Mouse (Mus musculus) spleen, adult 2 months (tissue): ENCODE measurements around the gene Snd1. TPM values are rescaled to one million over a fixed set of nuclear protein-coding genes. Genes with fewer than 3 reads are reported as not detected.

Source experiments
- DNase-seq, 2 experiments: peaks; one replicate each; pipeline versions ENCODE4 v3.0.0 to v3.0.0-alpha.2; 2012 to 2021; ENCODE audit warnings: low spot score in 2 of 2, low read depth in 1 of 2
- H3K27ac ChIP-seq: fragments of 200-500 bp; 2 replicates; pipeline ENCODE4 v1.5.1; 2012; ENCODE audit warnings: low read length, inconsistent platforms; ENCODE audit not compliant: insufficient read depth
- H3K27me3 ChIP-seq: fragments of 200-500 bp; 2 replicates; pipeline ENCODE4 v1.6.1; 2012; ENCODE audit warnings: mild to moderate bottlenecking, moderate library complexity, low read length, inconsistent platforms; ENCODE audit not compliant: control insufficient read depth, insufficient read depth
- H3K36me3 ChIP-seq: fragments of 200-500 bp; 2 replicates; pipeline ENCODE4 v1.6.1; 2012; ENCODE audit warnings: mild to moderate bottlenecking, low read length, inconsistent platforms; ENCODE audit not compliant: control insufficient read depth, insufficient read depth
- H3K4me1 ChIP-seq: fragments of 200-500 bp; 2 replicates; pipeline ENCODE4 v1.6.1; 2011; ENCODE audit warnings: inconsistent platforms; ENCODE audit not compliant: control insufficient read depth, insufficient read depth, insufficient read length
- H3K4me3 ChIP-seq: fragments of 200-500 bp; 2 replicates; pipeline ENCODE4 v1.5.1; 2011; ENCODE audit warnings: mild to moderate bottlenecking, inconsistent platforms; ENCODE audit not compliant: insufficient read depth, insufficient read length; ENCODE audit errors: extremely low read depth
- CTCF ChIP-seq: fragments of 200-500 bp; IDR thresholded peaks from 2 replicates; pipeline ENCODE4 v1.5.1; 2011; ENCODE audit warnings: mild to moderate bottlenecking, inconsistent platforms; ENCODE audit not compliant: insufficient read depth, insufficient read length, insufficient replicate concordance; ENCODE audit errors: extremely low read depth
- POLR2A ChIP-seq: fragments of 200-500 bp; IDR thresholded peaks from 2 replicates; pipeline ENCODE4 v1.6.1; 2011; ENCODE audit warnings: low read depth, low read length, inconsistent platforms
- WGBS: fragments of 180-500 bp; shearing (Covaris S2); methylation state at CpG from one replicate; pipeline ENCODE4 v1.1.7; 2018; 5-methylcytosine and 5-hydroxymethylcytosine counted together
- polyA plus RNA-seq: library from polyadenylated mRNA; depleted of rRNA; stranded (reverse); fragments of >200 nt; gene quantifications from 2 replicates; pipeline ENCODE4 v1.2.3, GENCODE M21; 2012

Snd1 gene
- polyA plus RNA-seq, 1 experiment: 55.0 TPM

GRCm38 (mm10) chr6:28872421-28872795, 397.5 kb downstream of the Snd1 start:
- H3K36me3 ChIP-seq: peaks cover 5% of the 10 kb centered on the region
- no peak for TF ChIP-seq POLR2A
- no peaks in the 10 kb centered on the region for H3K27me3 ChIP-seq
- WGBS: 95% methylated on average over 3 of the region's 3 CpGs
- no peak for DNase-seq
- no peaks in the 10 kb centered on the region for H3K4me1 ChIP-seq
- H3K4me3 ChIP-seq: no peak overlapping the region
- H3K27ac ChIP-seq: no peak overlapping the region

- 92% methylated on average over 11 of the region's 11 CpGs for WGBS
- DNase-seq: no peak
- Histone ChIP-seq H3K27me3 (no peaks in the 10 kb centered on the region), H3K4me1 (no peaks in the 10 kb centered on the region), H3K4me3 (no peak overlapping the region), H3K27ac (no peak overlapping the region), H3K36me3 (peaks cover 5% of the 10 kb centered on the region)
- TF ChIP-seq POLR2A: no peak
These were observed 399.1 kb downstream of the Snd1 start for GRCm38 (mm10) chr6:28874053-28874452.

- Histone ChIP-seq H3K27ac (no peak overlapping the region), H3K27me3 (no peaks in the 10 kb centered on the region), H3K36me3 (peaks cover 5% of the 10 kb centered on the region), H3K4me3 (no peak overlapping the region), H3K4me1 (no peaks in the 10 kb centered on the region)
- TF ChIP-seq CTCF: no peak
- no peak for TF ChIP-seq POLR2A
- no peak for DNase-seq
- WGBS: 99% methylated on average over 5 of the region's 5 CpGs
These were observed 399.8 kb downstream of the Snd1 start for GRCm38 (mm10) chr6:28874759-28875158.

GRCm38 (mm10) chr6:28875333-28875732, 400.4 kb downstream of the Snd1 start:
- no peak for TF ChIP-seq CTCF
- 96% methylated on average over 1 of the region's 1 CpGs for WGBS
- H3K4me3 ChIP-seq: no peak overlapping the region
- no peak for DNase-seq
- H3K36me3 ChIP-seq: peaks cover 5% of the 10 kb centered on the region
- no peaks in the 10 kb centered on the region for H3K4me1 ChIP-seq
- H3K27ac ChIP-seq: no peak overlapping the region
- no peaks in the 10 kb centered on the region for H3K27me3 ChIP-seq

GRCm38 (mm10) chr6:28876492-28876891, 401.6 kb downstream of the Snd1 start:
- DNase-seq: no peak
- H3K27me3 ChIP-seq: no peaks in the 10 kb centered on the region
- H3K27ac ChIP-seq: no peak overlapping the region
- WGBS: 87% methylated on average over 3 of the region's 3 CpGs
- H3K4me3 ChIP-seq: no peak overlapping the region
- peaks cover 5% of the 10 kb centered on the region for H3K36me3 ChIP-seq
- no peaks in the 10 kb centered on the region for H3K4me1 ChIP-seq
- no peak for TF ChIP-seq CTCF
- TF ChIP-seq POLR2A: no peak

- no peak for DNase-seq
- Histone ChIP-seq H3K27me3 (no peaks in the 10 kb centered on the region), H3K4me1 (no peaks in the 10 kb centered on the region), H3K36me3 (peaks cover 5% of the 10 kb centered on the region), H3K27ac (no peak overlapping the region), H3K4me3 (no peak overlapping the region)
- 47% methylated on average over 7 of the region's 7 CpGs for WGBS
- TF ChIP-seq CTCF (no peak), POLR2A (no peak)
These were observed 403.2 kb downstream of the Snd1 start for GRCm38 (mm10) chr6:28877945-28878666.

- Histone ChIP-seq H3K36me3 (peaks cover 7% of the 10 kb centered on the region), H3K27me3 (no peaks in the 10 kb centered on the region), H3K4me3 (no peak overlapping the region), H3K27ac (no peak overlapping the region), H3K4me1 (no peaks in the 10 kb centered on the region)
- 89% methylated on average over 8 of the region's 8 CpGs for WGBS
- DNase-seq: no peak
- TF ChIP-seq CTCF (no peak), POLR2A (no peak)
These were observed 404.4 kb downstream of the Snd1 start for GRCm38 (mm10) chr6:28879315-28879714.

- H3K27me3 ChIP-seq: no peaks in the 10 kb centered on the region
- H3K36me3 ChIP-seq: peaks cover 10% of the 10 kb centered on the region
- H3K4me3 ChIP-seq: no peak overlapping the region
- no peak for TF ChIP-seq POLR2A
- TF ChIP-seq CTCF: no peak
- H3K4me1 ChIP-seq: no peaks in the 10 kb centered on the region
- H3K27ac ChIP-seq: no peak overlapping the region
- WGBS: 79% methylated on average over 4 of the region's 4 CpGs
- DNase-seq: no peak
These were observed 406.0 kb downstream of the Snd1 start for GRCm38 (mm10) chr6:28880909-28881308.
